Mouse (Mus musculus) E14TG2a.4 (cell line): ENCODE results near the gene Daglb.

ENCODE experiments used
- CTCF ChIP-seq: conservative IDR thresholded peaks from 2 replicates; pipeline ENCODE4 v1.5.1; 2014; ENCODE audit warnings: low read length
- POU5F1 ChIP-seq: IDR thresholded peaks from 2 replicates; pipeline ENCODE4 v1.6.1; 2014; ENCODE audit warnings: low read length, borderline replicate concordance

- TF ChIP-seq CTCF (no peak), POU5F1 (no peak)
These were observed 52.6 kb downstream of the Daglb start for GRCm38 (mm10) chr5:143517005-143517404.
